Mouse (Mus musculus) adrenal gland, postnatal 4 days (tissue): ENCODE data around the gene Psme2. TPM values are rescaled to one million over a fixed set of nuclear protein-coding genes. Genes with fewer than 3 reads are reported as not detected.

ENCODE experiments used
- total RNA-seq, 2 experiments: library from RNA; stranded (reverse); gene quantifications; 2 replicates each; pipeline ENCODE4 v1.2.3; 2021

Gene Psme2
- total RNA-seq, 2 experiments from 2014 or later = 336 to 355 TPM

Other genes starting within 250 kb of the Psme2 start
- gene Dhrs4, start 112.4 kb downstream of the Psme2 start, total RNA-seq = 10 to 100 TPM; 82.9 to 85.8 TPM
- 10 to 100 TPM; 19.6 to 25.4 TPM for gene Carmil3, start 100.5 kb downstream of the Psme2 start, total RNA-seq
- 1 to 10 TPM in 1 of 2 experiments, under 1 TPM in 1; 0.53 to 1.1 TPM for gene Cpne6, start 80.7 kb downstream of the Psme2 start, total RNA-seq
- not detected for gene Nrl, start 66.1 kb downstream of the Psme2 start, total RNA-seq
- 10 to 100 TPM; 63.4 to 64.0 TPM for gene Pck2, start 50.8 kb downstream of the Psme2 start, total RNA-seq
- gene Dcaf11, start 31.1 kb downstream of the Psme2 start, total RNA-seq = 10 to 100 TPM; 84.6 to 91.6 TPM
- gene A730061H03Rik, start 30.7 kb downstream of the Psme2 start, total RNA-seq = 1 to 10 TPM; 1.0 to 1.2 TPM
- 1 to 10 TPM; 6.5 to 10.0 TPM for gene Fitm1, start 15.5 kb downstream of the Psme2 start, total RNA-seq
- 100 to 1,000 TPM; 302 to 310 TPM for gene Psme1, start 13.0 kb downstream of the Psme2 start, total RNA-seq
- gene Emc9, start 5.8 kb downstream of the Psme2 start, total RNA-seq = 10 to 100 TPM; 40.9 to 47.0 TPM
- 10 to 100 TPM; 35.0 to 40.3 TPM for gene Rnf31, start 595 bp upstream of the Psme2 start, total RNA-seq
- 10 to 100 TPM; 19.1 to 19.9 TPM for gene Irf9, start 12.5 kb upstream of the Psme2 start, total RNA-seq
- gene Rec8, start 26.9 kb upstream of the Psme2 start, total RNA-seq = 1 to 10 TPM; 8.0 to 8.6 TPM
- 100 to 1,000 TPM in 1 of 2 experiments, 10 to 100 TPM in 1; 96.8 to 108 TPM for gene Ipo4, start 44.8 kb upstream of the Psme2 start, total RNA-seq
- gene Gm49378, start 46.8 kb upstream of the Psme2 start, total RNA-seq = 1 to 10 TPM; 3.8 to 4.5 TPM
- 100 to 1,000 TPM in 1 of 2 experiments, 10 to 100 TPM in 1; 98.6 to 102 TPM for gene Tm9sf1, start 52.7 kb upstream of the Psme2 start, total RNA-seq
- gene Tssk4, start 59.1 kb upstream of the Psme2 start, total RNA-seq = 1 to 10 TPM; 1.7 to 2.8 TPM
- 10 to 100 TPM; 57.4 to 63.3 TPM for gene Mdp1, start 69.4 kb upstream of the Psme2 start, total RNA-seq
- gene Gmpr2, start 80.8 kb upstream of the Psme2 start, total RNA-seq = 10 to 100 TPM; 29.2 to 29.7 TPM
- gene Nedd8, start 81.0 kb upstream of the Psme2 start, total RNA-seq = 100 to 1,000 TPM; 316 to 337 TPM
- gene Tinf2, start 90.7 kb upstream of the Psme2 start, total RNA-seq = 10 to 100 TPM; 33.0 to 33.2 TPM
- 1 to 10 TPM; 1.4 to 1.8 TPM for gene Tgm1, start 122.8 kb upstream of the Psme2 start, total RNA-seq
- gene Rabggta, start 131.2 kb upstream of the Psme2 start, total RNA-seq = 10 to 100 TPM; 23.8 to 25.7 TPM
- gene Dhrs1, start 154.6 kb upstream of the Psme2 start, total RNA-seq = 10 to 100 TPM; 74.1 to 77.7 TPM
- gene Nop9, start 154.6 kb upstream of the Psme2 start, total RNA-seq = 10 to 100 TPM; 24.5 to 27.1 TPM
- gene Cideb, start 167.3 kb upstream of the Psme2 start, total RNA-seq = 10 to 100 TPM in 1 of 2 experiments, 1 to 10 TPM in 1; 4.6 to 12.0 TPM
- gene Ltb4r2, start 170.3 kb upstream of the Psme2 start, total RNA-seq = under 1 TPM; 0.17 to 0.34 TPM
- gene Ltb4r1, start 174.8 kb upstream of the Psme2 start, total RNA-seq = 1 to 10 TPM; 1.3 to 2.9 TPM
- gene Adcy4, start 193.0 kb upstream of the Psme2 start, total RNA-seq = 10 to 100 TPM; 10.4 to 10.9 TPM
- 10 to 100 TPM in 1 of 2 experiments, 1 to 10 TPM in 1; 8.4 to 12.2 TPM for gene Ripk3, start 197.8 kb upstream of the Psme2 start, total RNA-seq
- gene Nfatc4, start 232.0 kb upstream of the Psme2 start, total RNA-seq = 10 to 100 TPM; 47.0 to 49.4 TPM